Mouse (Mus musculus): Measurements from ENCODE around the gene Grb7.

DNA sequence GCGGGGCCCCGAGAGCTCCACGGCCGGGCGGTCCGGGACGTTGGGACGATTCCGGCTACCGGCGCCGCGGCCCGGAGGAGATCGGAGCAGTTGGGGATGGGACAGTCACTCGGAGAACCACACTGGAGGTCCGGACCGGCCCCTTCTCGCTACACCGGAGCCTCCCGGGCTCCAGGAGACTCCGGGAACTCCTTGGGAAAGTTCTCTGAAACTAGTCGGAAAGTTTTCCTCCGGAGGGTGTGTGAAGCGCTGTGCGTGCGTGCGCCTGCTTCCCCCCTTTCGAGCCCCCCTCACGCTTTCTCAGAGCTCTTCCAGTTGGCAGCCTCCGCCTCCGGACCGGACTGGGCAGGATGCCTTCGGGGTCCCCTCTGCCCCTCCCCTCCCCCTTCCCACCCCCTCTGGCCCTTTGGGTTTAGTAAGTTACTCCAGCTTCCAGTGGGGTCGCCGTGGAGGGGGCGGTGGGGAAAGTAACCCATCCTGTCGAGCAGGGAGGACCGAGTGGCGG, 33.3 kb upstream of the Grb7 start:
- TF ChIP-seq GATA1 (IDR thresholded peaks at IDR 0.05; ENCODE audit: borderline replicate concordance, low read length): no peak
- TF ChIP-seq FLI1 (IDR thresholded peaks at IDR 0.05; ENCODE audit: low read length): no peak

All from megakaryocyte, embryonic 14.5 days (primary cell).